Mouse (Mus musculus): ENCODE results near the gene Pgam2. TPM values are rescaled to one million over a fixed set of nuclear protein-coding genes. Genes with fewer than 3 reads are reported as not detected.
A peak's percentile ranks its signal among the peaks of the same experiment; 100 is the strongest.

The Pgam2 gene
- polyA plus RNA-seq, 1 experiment from 2014 or later: 4.5 TPM

DNA sequence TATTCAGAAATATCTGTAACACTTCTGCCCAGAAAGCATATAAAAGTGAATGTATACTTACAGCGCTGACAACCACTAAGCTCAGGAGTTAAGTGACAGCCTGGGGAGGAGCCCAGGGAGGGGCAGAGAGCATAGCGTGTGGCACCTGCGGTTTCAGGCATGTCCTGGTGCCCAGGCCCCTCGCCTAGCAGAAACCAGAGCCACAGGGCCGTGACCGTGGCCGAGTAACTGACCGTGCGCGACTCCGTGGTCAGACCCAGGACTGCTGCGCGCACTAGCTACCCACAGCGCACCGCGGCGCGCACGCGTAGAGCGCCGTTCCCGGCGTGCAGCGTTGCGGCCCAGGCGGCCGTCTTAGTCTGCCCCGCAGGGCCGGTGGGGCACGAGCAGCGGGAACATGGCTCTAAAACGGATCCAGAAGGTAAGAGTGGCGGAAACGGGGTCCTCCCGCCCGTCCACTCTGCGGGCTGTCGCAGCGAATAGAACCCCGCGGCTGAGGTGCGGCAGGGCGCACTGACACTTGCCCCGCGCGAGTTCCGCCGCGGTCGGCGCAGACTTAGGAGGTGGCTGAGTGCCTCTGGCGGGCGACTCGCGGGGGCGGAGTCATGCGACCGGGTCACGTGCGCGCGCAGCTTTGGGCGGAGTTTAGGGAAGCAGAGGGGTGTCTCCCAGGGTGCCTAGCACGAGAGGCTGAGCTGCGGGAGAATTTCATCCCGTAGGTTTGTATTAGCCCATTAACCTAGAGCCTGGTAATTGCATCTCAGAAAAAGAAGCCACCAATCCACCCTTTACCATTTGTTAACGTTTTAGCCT is 41.5 kb downstream of the Pgam2 start, which contains the start of gene Urgcp:
Urgcp (minus strand) TSS at position 557 of the 813 bp plus-strand sequence.
- H3K27me3 ChIP-seq (ENCODE audit: control insufficient read depth, insufficient read depth, low read length): no peaks in the 10 kb centered on the region
- 0 out of 2 replicates have a peak, but pooled peaks cover 5% of the 10 kb centered on the region for H3K4me1 ChIP-seq (ENCODE audit: control insufficient read depth, insufficient read depth, low read length)
- H3K4me2 ChIP-seq: peak within 1 kb of the TSS; percentile 93
- H3K9me3 ChIP-seq (ENCODE audit: control insufficient read depth, low read length): no peaks in the 10 kb centered on the region
- peak within 1 kb of the TSS; percentile 80 for H3K4me3 ChIP-seq (ENCODE audit: low read depth, low read length)
- WGBS: under 1% methylated on average over 68 of the region's 68 CpGs
- H3K27ac ChIP-seq (ENCODE audit: low read depth, low read length): peak within 1 kb of the TSS; percentile 89
- peaks cover 5% of the 10 kb centered on the region; the same call in 1 of the 2 replicates for H3K36me3 ChIP-seq (ENCODE audit: control insufficient read depth, insufficient read depth, low read length)
- DNase-seq (ENCODE audit: low spot score, missing footprints) (peak; percentile 100), ATAC-seq (ENCODE audit: low FRiP score) (peak; percentile 98)
- H3K9ac ChIP-seq (ENCODE audit: low read length): peak within 1 kb of the TSS; percentile 71

DNA sequence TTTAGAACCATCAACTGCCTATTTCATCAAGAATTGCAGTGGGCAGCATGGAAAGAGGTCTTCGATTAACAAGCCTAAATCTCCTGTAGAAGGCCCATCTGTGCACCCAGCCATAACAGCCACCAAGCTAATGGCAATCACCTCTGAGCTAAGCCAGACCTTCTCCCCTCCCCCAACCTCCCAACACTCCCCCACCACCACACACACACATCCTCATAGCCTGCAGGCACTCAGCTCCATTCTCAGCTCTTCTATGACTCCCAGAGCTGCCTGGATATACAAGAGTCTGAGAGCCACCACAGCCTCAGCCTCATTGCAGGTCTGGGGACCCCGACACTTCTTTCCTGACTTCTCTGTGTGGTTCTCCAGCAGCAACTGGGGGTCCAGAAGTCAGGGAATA is 49.8 kb downstream of the Pgam2 start:
- Histone ChIP-seq H3K4me3 (ENCODE audit: low read depth, low read length) (no peak overlapping the region), H3K36me3 (ENCODE audit: control insufficient read depth, insufficient read depth, low read length) (peaks cover 5% of the 10 kb centered on the region; the same call in 1 of the 2 replicates), H3K4me2 (no peak overlapping the region), H3K27ac (ENCODE audit: low read depth, low read length) (no peak overlapping the region), H3K4me1 (ENCODE audit: control insufficient read depth, insufficient read depth, low read length) (no peaks in the 10 kb centered on the region), H3K27me3 (ENCODE audit: control insufficient read depth, insufficient read depth, low read length) (no peaks in the 10 kb centered on the region), H3K9ac (ENCODE audit: low read length) (no peak overlapping the region), H3K9me3 (ENCODE audit: control insufficient read depth, low read length) (no peaks in the 10 kb centered on the region)
- 77% methylated on average over 2 of the region's 2 CpGs for WGBS
- ATAC-seq (ENCODE audit: low FRiP score): no peak
- no peak for DNase-seq (ENCODE audit: low spot score, missing footprints)

Other genes starting within 250 kb of the Pgam2 start
- not detected in 2 replicates for gene Ankrd36, start 234.0 kb downstream of the Pgam2 start, polyA plus RNA-seq (2014; fragmentation: Nextera tagmentation; extraction: Ambion mirVana)
- 161 and 164 TPM in 2 replicates for gene Mrps24, start 88.1 kb downstream of the Pgam2 start, polyA plus RNA-seq (2014; fragmentation: Nextera tagmentation; extraction: Ambion mirVana)
- gene Urgcp, start 41.4 kb downstream of the Pgam2 start, polyA plus RNA-seq (2014; fragmentation: Nextera tagmentation; extraction: Ambion mirVana): 9.9 and 11.7 TPM in 2 replicates
- gene Dbnl, start 15.2 kb downstream of the Pgam2 start, polyA plus RNA-seq (2014; fragmentation: Nextera tagmentation; extraction: Ambion mirVana): 136 and 144 TPM in 2 replicates
- 7.1 and 7.3 TPM in 2 replicates for gene Polm, start 34.3 kb upstream of the Pgam2 start, polyA plus RNA-seq (2014; fragmentation: Nextera tagmentation; extraction: Ambion mirVana)
- gene Aebp1, start 58.2 kb upstream of the Pgam2 start, polyA plus RNA-seq (2014; fragmentation: Nextera tagmentation; extraction: Ambion mirVana): 15.0 and 15.8 TPM in 2 replicates
- 83.8 and 97.4 TPM in 2 replicates for gene Pold2, start 74.6 kb upstream of the Pgam2 start, polyA plus RNA-seq (2014; fragmentation: Nextera tagmentation; extraction: Ambion mirVana)
- 0.59 and 0.92 TPM in 2 replicates for gene Myl7, start 95.0 kb upstream of the Pgam2 start, polyA plus RNA-seq (2014; fragmentation: Nextera tagmentation; extraction: Ambion mirVana)
- gene Gck, start 146.3 kb upstream of the Pgam2 start, polyA plus RNA-seq (2014; fragmentation: Nextera tagmentation; extraction: Ambion mirVana): 1.5 and 1.8 TPM in 2 replicates
- 27.2 and 29.4 TPM in 2 replicates for gene Ykt6, start 152.0 kb upstream of the Pgam2 start, polyA plus RNA-seq (2014; fragmentation: Nextera tagmentation; extraction: Ambion mirVana)